Mouse (Mus musculus) CH12.LX (cell line): ENCODE results near the gene Sfrp4. TPM values are rescaled to one million over a fixed set of nuclear protein-coding genes. Genes with fewer than 3 reads are reported as not detected.

Source experiments
- DNase-seq: peaks from one replicate; pipeline ENCODE4 v3.0.0-alpha.2; 2013; ENCODE audit errors: extremely low read depth
- H3K27ac ChIP-seq: 2 replicates; pipeline ENCODE4 v1.5.1; 2012; ENCODE audit warnings: low read depth, mild to moderate bottlenecking, control low read depth, moderate library complexity; ENCODE audit not compliant: insufficient read depth
- H3K27me3 ChIP-seq: replicated peaks from 2 replicates; pipeline ENCODE3; 2012; ENCODE audit warnings: inconsistent platforms
- H3K36me3 ChIP-seq, 2 experiments: replicated peaks in 1 of 2; 2 replicates each; pipeline versions ENCODE3 to v1.6.1; 2012; ENCODE audit warnings: inconsistent platforms in 1 of 2, low read length in 1 of 2, mild to moderate bottlenecking in 1 of 2, mixed read lengths in 1 of 2, moderate library complexity in 1 of 2; ENCODE audit not compliant: control insufficient read depth in 1 of 2, insufficient read depth in 1 of 2
- H3K4me1 ChIP-seq, 2 experiments: 2 replicates each; pipeline ENCODE4 v1.6.1; 2012; ENCODE audit warnings: inconsistent platforms in 1 of 2, moderate library complexity in 1 of 2; ENCODE audit not compliant: insufficient read depth in 2 of 2, control insufficient read depth in 1 of 2
- H3K4me2 ChIP-seq: 2 replicates; pipeline ENCODE4 v1.6.1; 2012; ENCODE audit warnings: low read depth, mild to moderate bottlenecking, control low read depth; ENCODE audit not compliant: poor library complexity, insufficient read depth, severe bottlenecking
- H3K4me3 ChIP-seq, 3 experiments: fragments of 150-350 bp in 1 of 3; sonication (generic) in 1 of 3; replicated peaks in 1 of 3; 2 replicates each; pipeline versions ENCODE3 to v1.5.1; 2011 to 2012; ENCODE audit warnings: low read depth in 2 of 3, low read length in 2 of 3, mild to moderate bottlenecking in 2 of 3, moderate library complexity in 2 of 3, control low read depth in 1 of 3, improper control_type of control experiment in 1 of 3, inconsistent platforms in 1 of 3, mixed read lengths in 1 of 3; ENCODE audit not compliant: poor library complexity in 1 of 3
- H3K79me2 ChIP-seq: replicated peaks from 2 replicates; pipeline ENCODE4 v1.6.1; 2012; ENCODE audit warnings: mild to moderate bottlenecking, moderate library complexity; ENCODE audit not compliant: control insufficient read depth, poor library complexity, insufficient read depth, severe bottlenecking; ENCODE audit errors: extremely low read depth
- H3K9ac ChIP-seq: 2 replicates; pipeline ENCODE4 v1.6.1; 2012; ENCODE audit warnings: low read depth, mild to moderate bottlenecking, control low read depth, moderate library complexity; ENCODE audit not compliant: insufficient read depth
- H3K9me3 ChIP-seq: replicated peaks from 2 replicates; pipeline ENCODE3; 2012; ENCODE audit warnings: low read length, inconsistent platforms, mixed read lengths
- CTCF ChIP-seq, 2 experiments: IDR thresholded peaks in 1 of 2; conservative IDR thresholded peaks in 1 of 2; 2 replicates each; pipeline ENCODE4 v1.5.1; 2011 to 2012; ENCODE audit warnings: low read depth in 2 of 2, low read length in 2 of 2, improper control_type of control experiment in 1 of 2, inconsistent platforms in 1 of 2, mild to moderate bottlenecking in 1 of 2, moderate library complexity in 1 of 2
- E2F4 ChIP-seq: IDR thresholded peaks from 2 replicates; pipeline ENCODE4 v1.6.1; 2011; ENCODE audit warnings: low read depth, low read length, improper control_type of control experiment; ENCODE audit not compliant: insufficient replicate concordance
- ELF1 ChIP-seq: IDR thresholded peaks from 2 replicates; pipeline ENCODE4 v1.6.1; 2014; ENCODE audit warnings: low read depth, mild to moderate bottlenecking, inconsistent platforms, low read length, improper control_type of control experiment
- ETS1 ChIP-seq: conservative IDR thresholded peaks from 2 replicates; pipeline ENCODE4 v1.6.1; 2012; ENCODE audit warnings: low read depth, mild to moderate bottlenecking, inconsistent platforms, low read length, improper control_type of control experiment, moderate library complexity
- JUN ChIP-seq: IDR thresholded peaks from 2 replicates; pipeline ENCODE4 v1.6.1; 2011; ENCODE audit warnings: low read depth, mild to moderate bottlenecking, low read length, improper control_type of control experiment, moderate library complexity; ENCODE audit not compliant: insufficient read depth
- JUND ChIP-seq: conservative IDR thresholded peaks from 2 replicates; pipeline ENCODE4 v1.6.1; 2011; ENCODE audit warnings: low read depth, low read length, improper control_type of control experiment
- MXI1 ChIP-seq: IDR thresholded peaks from 2 replicates; pipeline ENCODE4 v1.6.1; 2011; ENCODE audit warnings: mild to moderate bottlenecking, low read depth, low read length, improper control_type of control experiment
- MYC ChIP-seq: IDR thresholded peaks from 2 replicates; pipeline ENCODE4 v1.6.1; 2011; ENCODE audit warnings: low read depth, mild to moderate bottlenecking, improper control_type of control experiment, low read length
- NRF1 ChIP-seq: IDR thresholded peaks from 2 replicates; pipeline ENCODE4 v1.6.1; 2014; ENCODE audit warnings: low read depth, mild to moderate bottlenecking, inconsistent platforms, low read length, improper control_type of control experiment, moderate library complexity
- POLR2A ChIP-seq: IDR thresholded peaks from 2 replicates; pipeline ENCODE4 v1.6.1; 2011; ENCODE audit warnings: low read depth, mild to moderate bottlenecking, improper control_type of control experiment, low read length
- POLR2AphosphoS2 ChIP-seq: IDR thresholded peaks from 2 replicates; pipeline ENCODE4 v1.6.1; 2011; ENCODE audit warnings: low read depth, low read length, improper control_type of control experiment
- RAD21 ChIP-seq: IDR thresholded peaks from 2 replicates; pipeline ENCODE4 v1.6.1; 2011; ENCODE audit warnings: low read depth, mild to moderate bottlenecking, low read length, improper control_type of control experiment, moderate library complexity
- SMC3 ChIP-seq: IDR thresholded peaks from 2 replicates; pipeline ENCODE4 v1.6.1; 2011; ENCODE audit warnings: low read depth, low read length, improper control_type of control experiment
- TBP ChIP-seq: conservative IDR thresholded peaks from 2 replicates; pipeline ENCODE4 v1.6.1; 2011; ENCODE audit warnings: low read depth, low read length, improper control_type of control experiment
- TCF12 ChIP-seq: IDR thresholded peaks from 2 replicates; pipeline ENCODE4 v1.6.1; 2014; ENCODE audit warnings: low read depth, mild to moderate bottlenecking, inconsistent platforms, low read length, improper control_type of control experiment
- UBTF ChIP-seq: IDR thresholded peaks from 2 replicates; pipeline ENCODE4 v1.6.1; 2012; ENCODE audit warnings: low read depth, mild to moderate bottlenecking, inconsistent platforms, low read length, improper control_type of control experiment, moderate library complexity
- USF2 ChIP-seq: conservative IDR thresholded peaks from 2 replicates; pipeline ENCODE4 v1.6.1; 2011; ENCODE audit warnings: low read depth, low read length, improper control_type of control experiment
- ZKSCAN1 ChIP-seq: IDR thresholded peaks from 2 replicates; pipeline ENCODE4 v1.6.1; 2012; ENCODE audit warnings: low read depth, inconsistent platforms, low read length, improper control_type of control experiment, borderline replicate concordance
- ZMIZ1 ChIP-seq: IDR thresholded peaks from 2 replicates; pipeline ENCODE4 v1.6.1; 2012; ENCODE audit warnings: low read depth, mild to moderate bottlenecking, inconsistent platforms, low read length, improper control_type of control experiment
- dilution Hi-C: fragments of 300-500 bp; cut with MboI; formaldehyde crosslinking; loops from 2 replicates; pipeline ENCODE4 v1.14.3; 2020; ENCODE audit warnings: low sequenced_read_pairs; ENCODE audit not compliant: extremely low pct_unique_long_range_greater_than_20kb, extremely low pct_ligation_motif_present
- in situ Hi-C: fragments of 300-500 bp; cut with MboI; formaldehyde crosslinking; loops from 3 replicates; pipeline ENCODE4 v1.14.3; 2019; ENCODE audit warnings: low sequenced_read_pairs, low pct_ligation_motif_present, low pct_unique_long_range_greater_than_20kb, mixed read lengths
- polyA plus RNA-seq: library from polyadenylated mRNA; unstranded; fragments of >175 nt; gene quantifications from 2 replicates; pipeline ENCODE4 v1.2.1, GENCODE M21; 2012; ENCODE audit warnings: low read depth; ENCODE audit not compliant: insufficient read length
- total RNA-seq, 2 experiments: library from RNA; depleted of rRNA; stranded (reverse); fragments of 300-350 nt in 1 of 2; fragments of >200 nt in 1 of 2; gene quantifications; 2 replicates each; pipeline ENCODE4 v1.2.3; 2012 to 2014

Sfrp4 gene
- total and polyA plus RNA-seq, 3 experiments, result not detected

GRCm38 (mm10) chr13:19599242-19599641 lies 23.7 kb upstream of the Sfrp4 start:
- no peak overlapping the region for H3K27ac ChIP-seq
- TF ChIP-seq MYC (no peak), CTCF (conservative IDR thresholded peaks at IDR 0.05 in 1 of 2, IDR thresholded peaks at IDR 0.05 in 1 of 2; ENCODE audit: low read depth in 2 of 2, low read length in 2 of 2) (no peak)
- H3K9me3 ChIP-seq, result no peaks in the 10 kb centered on the region
- H3K79me2 ChIP-seq, result no peaks in the 10 kb centered on the region
- no peak overlapping the region for H3K9ac ChIP-seq
- DNase-seq, result no peak
- no peaks in the 10 kb centered on the region for H3K27me3 ChIP-seq
- dilution Hi-C loops (no loop called here), in situ Hi-C loops (no loop called here)
- no peak overlapping the region for H3K4me2 ChIP-seq
- H3K4me3 ChIP-seq, result no peak overlapping the region
- H3K4me1 ChIP-seq, result no peaks in the 10 kb centered on the region
- H3K36me3 ChIP-seq, result no peaks in the 10 kb centered on the region

GRCm38 (mm10) chr13:19602531-19602930 lies 20.4 kb upstream of the Sfrp4 start:
- Histone ChIP-seq H3K36me3 (no peaks in the 10 kb centered on the region), H3K9me3 (no peaks in the 10 kb centered on the region), H3K27ac (no peak overlapping the region), H3K4me1 (no peaks in the 10 kb centered on the region), H3K27me3 (no peaks in the 10 kb centered on the region), H3K4me2 (no peak overlapping the region), H3K9ac (no peak overlapping the region), H3K79me2 (no peaks in the 10 kb centered on the region), H3K4me3 (no peak overlapping the region)
- dilution Hi-C loops, result no loop called here
- in situ Hi-C loops, result no loop called here
- TF ChIP-seq JUND (no peak), JUN (no peak), ZKSCAN1 (no peak), E2F4 (no peak), ETS1 (no peak), ELF1 (no peak), MXI1 (no peak), ZMIZ1 (no peak), RAD21 (no peak), UBTF (no peak), POLR2AphosphoS2 (no peak), USF2 (no peak), TCF12 (no peak), MYC (no peak), NRF1 (no peak), TBP (no peak), SMC3 (no peak), POLR2A (no peak)
- no peak for DNase-seq
